Mouse (Mus musculus) bone marrow, adult 2 months (tissue): Measurements from ENCODE around the gene 1700016H13Rik. TPM values are rescaled to one million over a fixed set of nuclear protein-coding genes. Genes with fewer than 3 reads are reported as not detected.

ENCODE experiments used
- H3K27ac ChIP-seq: fragments of 200-500 bp; 2 replicates; pipeline ENCODE4 v1.5.1; 2012; ENCODE audit warnings: low read depth, mild to moderate bottlenecking, control low read depth, inconsistent platforms, low read length; ENCODE audit not compliant: control insufficient read depth, poor library complexity, insufficient read depth
- H3K4me1 ChIP-seq: fragments of 200-500 bp; 2 replicates; pipeline ENCODE4 v1.6.1; 2011; ENCODE audit warnings: low read length; ENCODE audit not compliant: control insufficient read depth, insufficient read depth
- H3K4me3 ChIP-seq: fragments of 200-500 bp; replicated peaks from 2 replicates; pipeline ENCODE3; 2011; ENCODE audit warnings: mild to moderate bottlenecking, low read depth, low read length, control low read depth; ENCODE audit not compliant: control insufficient read depth
- CTCF ChIP-seq: fragments of 200-500 bp; IDR thresholded peaks from 2 replicates; pipeline ENCODE4 v1.5.1; 2011; ENCODE audit warnings: low read length, control low read depth; ENCODE audit not compliant: control insufficient read depth, insufficient read depth
- POLR2A ChIP-seq: fragments of 200-500 bp; IDR thresholded peaks from 2 replicates; pipeline ENCODE4 v1.6.1; 2011; ENCODE audit warnings: low read depth, mild to moderate bottlenecking, control low read depth, low read length, borderline replicate concordance; ENCODE audit not compliant: control insufficient read depth
- WGBS: fragments of 180-500 bp; shearing (Covaris S2); methylation state at CpG from one replicate; pipeline ENCODE4 v1.1.7; 2018; 5-methylcytosine and 5-hydroxymethylcytosine counted together
- polyA plus RNA-seq: library from polyadenylated mRNA; stranded (reverse); fragments of >200 nt; gene quantifications from 2 replicates; pipeline ENCODE4 v1.2.4, GENCODE M21; 2011; ENCODE audit warnings: low replicate concordance; ENCODE audit not compliant: missing spikeins, insufficient read depth, insufficient read length

Gene 1700016H13Rik
- polyA plus RNA-seq, 1 experiment: not detected

DNA sequence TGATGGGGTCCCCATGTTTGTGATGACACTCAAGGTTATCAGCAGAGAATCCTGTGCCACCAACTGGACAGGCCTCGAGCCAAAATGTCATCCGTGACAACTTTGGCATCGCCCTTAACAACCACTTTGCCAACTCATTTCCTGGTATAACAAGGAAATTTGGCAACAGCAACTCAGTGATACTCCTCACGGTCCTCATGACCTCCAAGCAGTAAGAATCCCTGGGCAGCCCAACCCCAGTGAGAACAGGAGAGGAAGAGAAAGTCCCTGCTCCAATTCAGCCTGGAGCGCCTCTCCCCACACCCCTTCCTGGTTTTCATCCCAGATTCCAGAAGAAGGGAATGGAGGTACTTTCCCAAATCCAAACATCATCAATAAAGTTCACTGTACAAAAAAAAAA, 31.0 kb downstream of the 1700016H13Rik start:
- TF ChIP-seq POLR2A (no peak), CTCF (no peak)
- Histone ChIP-seq H3K4me1 (no peaks in the 10 kb centered on the region), H3K27ac (no peak overlapping the region), H3K4me3 (no peak overlapping the region)
- WGBS: 64% methylated on average over 5 of the region's 5 CpGs

DNA sequence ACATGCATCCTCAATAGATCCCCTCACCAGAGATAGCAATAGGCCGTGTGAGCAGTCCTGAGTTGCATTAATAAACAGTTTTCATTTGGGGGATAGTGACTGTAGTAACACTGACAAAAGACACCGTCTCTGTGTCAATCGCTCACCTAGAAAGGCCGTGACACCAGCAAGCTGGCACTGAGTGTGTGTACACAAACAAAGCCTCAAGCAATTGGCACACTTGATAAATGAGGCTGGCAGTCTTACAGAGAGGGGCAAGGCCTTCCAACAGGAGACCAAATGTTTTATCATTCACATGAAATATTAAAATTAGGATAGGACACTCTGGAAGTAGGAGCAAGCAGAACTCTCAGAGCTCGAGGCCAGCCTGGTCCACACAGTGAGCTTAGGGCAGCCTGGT, 33.5 kb downstream of the 1700016H13Rik start:
- 81% methylated on average over 5 of the region's 5 CpGs for WGBS
- no peak overlapping the region for H3K27ac ChIP-seq

DNA sequence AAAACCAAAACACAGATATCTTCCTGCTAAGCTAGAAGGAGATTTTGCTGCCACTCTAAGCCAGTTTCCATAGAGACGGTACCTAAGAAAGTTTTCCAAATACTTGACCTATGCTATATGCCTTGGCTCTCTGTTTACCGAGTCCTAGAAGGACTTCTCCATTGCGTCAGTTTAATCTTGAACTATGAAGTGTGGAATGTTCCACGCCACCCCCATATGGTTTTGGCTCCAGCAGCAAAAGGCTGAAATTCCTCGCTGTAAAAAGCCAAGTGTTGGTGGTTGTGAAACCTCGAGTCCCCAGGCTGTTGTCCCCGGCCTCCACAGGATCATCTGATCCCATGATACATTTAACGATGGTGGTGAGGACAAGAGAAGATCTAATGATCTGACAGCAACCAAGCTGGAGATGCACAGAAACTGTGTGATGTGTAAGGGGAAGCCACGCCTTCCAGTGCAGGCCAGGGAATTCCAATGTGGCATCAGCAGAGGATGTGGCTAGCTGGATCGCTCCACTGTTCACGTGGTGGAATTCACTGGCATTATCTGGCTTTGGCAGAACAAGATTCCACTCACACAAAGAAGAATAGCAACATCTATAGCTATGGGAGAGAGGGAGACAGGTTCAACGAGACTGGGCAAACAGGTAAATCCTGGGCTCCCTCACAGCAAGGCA, 35.4 kb downstream of the 1700016H13Rik start:
- H3K4me1 ChIP-seq: no peaks in the 10 kb centered on the region; the same call in 1 of the 2 replicates
- H3K4me3 ChIP-seq: no peak overlapping the region
- WGBS: 75% methylated on average over 12 of the region's 12 CpGs
- no peak overlapping the region for H3K27ac ChIP-seq
- TF ChIP-seq POLR2A (no peak), CTCF (no peak)

More for the DNA sequence above, 33.5 kb downstream of the 1700016H13Rik start:
- no peaks in the 10 kb centered on the region; the same call in 1 of the 2 replicates for H3K4me1 ChIP-seq
- TF ChIP-seq CTCF (no peak), POLR2A (no peak)
- H3K4me3 ChIP-seq: no peak overlapping the region

DNA sequence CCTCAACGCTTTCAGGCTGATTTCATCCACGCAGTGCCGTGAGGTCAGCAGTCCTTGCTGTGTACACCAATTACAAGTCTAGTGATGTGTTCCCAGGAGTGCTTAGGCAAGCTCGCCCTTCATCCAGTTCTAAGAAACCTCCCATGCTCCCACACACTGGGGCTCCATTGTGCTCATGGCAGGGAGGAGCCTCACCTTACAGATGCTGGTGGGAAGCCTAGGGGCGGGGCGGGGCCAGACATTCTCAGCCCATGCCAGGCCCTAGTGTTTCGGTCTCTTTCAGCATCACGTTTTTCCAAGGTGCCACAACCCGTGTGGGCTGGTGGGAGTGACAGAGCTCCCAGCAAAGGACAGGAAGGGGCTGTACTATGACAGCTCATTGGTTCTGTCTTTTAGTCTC, 38.6 kb downstream of the 1700016H13Rik start:
- no peaks in the 10 kb centered on the region; the same call in 1 of the 2 replicates for H3K4me1 ChIP-seq
- TF ChIP-seq POLR2A (no peak), CTCF (no peak)
- no peak overlapping the region for H3K27ac ChIP-seq
- WGBS: 81% methylated on average over 9 of the region's 9 CpGs
- no peak overlapping the region for H3K4me3 ChIP-seq

DNA sequence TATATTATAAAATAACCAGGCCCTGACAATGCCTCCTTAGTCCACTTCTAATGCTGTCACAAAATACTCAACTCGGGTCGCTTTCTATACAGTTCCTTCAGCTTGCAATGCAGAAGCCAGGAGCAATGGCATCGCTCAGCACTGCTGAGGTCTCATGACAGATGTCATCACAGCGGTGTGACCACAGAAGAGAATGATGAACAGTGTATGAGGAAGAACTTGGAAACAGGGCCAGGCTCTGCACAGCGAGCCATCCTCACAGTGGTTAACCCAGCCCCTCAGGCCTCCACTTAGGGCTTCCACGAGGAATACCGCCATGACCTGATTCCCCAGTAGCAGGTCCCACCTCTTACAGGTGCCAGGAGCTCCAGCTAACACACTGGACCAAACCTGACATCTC, 41.5 kb downstream of the 1700016H13Rik start:
- TF ChIP-seq POLR2A (no peak), CTCF (no peak)
- H3K27ac ChIP-seq: no peak overlapping the region
- H3K4me3 ChIP-seq: no peak overlapping the region
- no peaks in the 10 kb centered on the region; the same call in 1 of the 2 replicates for H3K4me1 ChIP-seq
- WGBS: 58% methylated on average over 7 of the region's 7 CpGs

DNA sequence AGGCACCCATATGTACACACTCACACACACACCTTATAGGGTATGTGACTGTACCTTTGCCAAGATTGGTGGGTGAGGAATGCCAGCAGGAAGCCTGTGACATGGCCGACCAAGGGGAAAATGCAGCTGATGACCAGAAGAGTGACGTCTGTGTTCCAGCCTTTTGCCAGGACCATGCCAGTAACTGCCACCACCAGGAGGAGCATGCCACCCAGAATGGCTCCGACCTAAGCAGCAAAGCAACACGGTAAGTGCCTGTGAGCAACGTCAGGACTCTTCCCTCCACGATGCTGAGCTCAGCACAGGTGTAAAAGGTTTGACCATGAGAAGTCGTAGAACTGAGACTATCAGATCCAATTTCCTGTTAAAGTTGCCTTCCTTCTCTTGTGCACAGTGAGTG, 43.5 kb downstream of the 1700016H13Rik start:
- Histone ChIP-seq H3K27ac (no peak overlapping the region), H3K4me3 (no peak overlapping the region), H3K4me1 (no peaks in the 10 kb centered on the region; the same call in 1 of the 2 replicates)
- 76% methylated on average over 7 of the region's 7 CpGs for WGBS
- TF ChIP-seq CTCF: no peak

DNA sequence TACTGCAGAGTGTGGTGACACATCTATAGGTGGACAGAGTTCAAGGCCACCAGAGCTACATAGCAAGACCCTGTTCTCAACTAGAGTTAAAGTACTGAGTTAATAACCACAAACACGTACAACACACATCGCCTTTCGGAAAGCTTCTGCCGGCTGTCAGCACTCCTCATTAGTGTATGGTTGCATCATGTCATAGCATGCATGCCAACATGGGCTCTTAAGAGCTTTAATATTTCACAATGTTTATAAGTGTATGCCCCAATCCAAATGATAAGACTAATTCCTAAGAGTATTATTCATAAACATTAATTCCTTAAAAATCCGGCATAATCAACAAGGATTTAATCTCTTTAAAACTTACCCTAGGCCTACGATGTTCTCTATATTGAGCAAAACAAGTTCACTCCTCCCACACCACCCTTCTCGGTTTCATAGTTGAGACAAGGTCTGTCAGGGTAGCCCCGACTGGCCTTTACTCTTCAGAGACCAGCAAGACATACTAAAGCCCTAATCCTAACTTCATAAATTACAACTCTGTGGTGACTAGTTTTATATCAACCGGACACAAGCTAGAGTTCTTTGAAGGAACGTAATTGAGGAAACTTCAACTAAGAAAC, 44.8 kb downstream of the 1700016H13Rik start:
- WGBS: 87% methylated on average over 10 of the region's 10 CpGs
- Histone ChIP-seq H3K27ac (no peak overlapping the region), H3K4me3 (no peak overlapping the region), H3K4me1 (no peaks in the 10 kb centered on the region)
- TF ChIP-seq POLR2A (no peak), CTCF (no peak)

DNA sequence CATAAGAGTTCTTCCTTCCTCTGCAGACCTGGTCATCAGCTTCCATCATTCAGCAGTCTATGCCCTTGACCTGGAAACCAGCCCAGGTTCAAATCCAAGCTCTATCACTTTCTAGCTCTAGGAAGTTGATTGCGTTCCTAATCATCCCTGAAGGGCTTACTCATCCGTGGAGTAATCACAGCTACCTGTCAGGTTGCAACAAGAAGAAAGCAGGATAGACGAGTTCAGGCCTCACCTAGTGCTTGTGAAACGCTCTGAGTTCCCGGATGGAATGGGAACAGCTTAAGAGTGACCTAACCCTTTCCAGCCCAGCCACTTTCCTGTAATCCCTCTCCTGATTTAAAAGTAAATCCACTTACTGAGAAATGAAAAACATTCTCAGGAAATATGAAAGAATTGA, 45.7 kb downstream of the 1700016H13Rik start:
- TF ChIP-seq CTCF (no peak), POLR2A (no peak)
- 81% methylated on average over 5 of the region's 5 CpGs for whole genome bisulfite sequencing
- no peaks in the 10 kb centered on the region for H3K4me1 ChIP-seq
- H3K4me3 ChIP-seq: no peak overlapping the region
- no peak overlapping the region for H3K27ac ChIP-seq
